Mouse (Mus musculus): ENCODE measurements at regions not wholly inside any gene's neighbourhood (a gene's known extent, or its start where the extent isn't known, plus 50 kb on each side); places are given as distances from the start of the nearest gene placed in this dataset.

DNA sequence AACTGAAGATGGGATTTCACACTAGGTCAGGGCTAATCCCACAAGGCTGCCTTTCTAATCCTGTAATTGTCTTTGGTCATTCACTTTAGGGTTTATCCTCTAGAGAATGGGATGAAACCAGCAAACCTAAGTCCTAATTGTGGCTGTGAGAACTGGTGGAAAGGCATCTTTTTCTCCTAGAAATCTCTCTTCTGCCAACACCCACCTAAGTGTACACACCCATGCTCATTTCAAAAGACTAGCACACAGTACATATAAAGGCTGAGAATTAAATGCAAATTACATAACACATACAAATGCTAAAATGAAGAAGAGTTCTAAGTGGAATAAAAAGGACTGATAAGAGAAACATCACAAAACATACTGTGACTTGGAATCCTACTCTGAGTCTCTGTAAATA is 579.5 kb downstream of the Eepd1 start:
- no peak for DNase-seq (ENCODE audit: low read depth, low spot score)

DNA sequence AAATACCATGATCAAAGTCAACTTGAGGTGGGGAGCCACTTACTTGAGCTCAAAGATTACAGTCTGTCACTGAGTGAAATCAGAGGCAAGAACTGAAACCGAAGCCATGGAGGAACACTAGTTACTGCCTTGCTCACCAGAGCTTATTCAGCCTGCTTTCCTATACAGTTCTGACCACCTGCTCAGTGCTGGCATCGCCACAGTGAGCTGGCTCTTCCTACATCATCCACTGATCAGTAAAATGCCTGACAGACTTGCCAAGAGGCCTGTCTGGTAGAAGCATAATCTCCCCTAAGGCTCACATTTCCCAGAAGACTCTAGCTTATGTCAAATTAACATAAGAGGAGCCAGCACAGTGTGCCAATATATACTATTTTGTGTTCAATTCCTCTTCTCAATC is 595.7 kb downstream of the Eepd1 start:
- no peak for DNase-seq (ENCODE audit: low read depth, low spot score)

DNA sequence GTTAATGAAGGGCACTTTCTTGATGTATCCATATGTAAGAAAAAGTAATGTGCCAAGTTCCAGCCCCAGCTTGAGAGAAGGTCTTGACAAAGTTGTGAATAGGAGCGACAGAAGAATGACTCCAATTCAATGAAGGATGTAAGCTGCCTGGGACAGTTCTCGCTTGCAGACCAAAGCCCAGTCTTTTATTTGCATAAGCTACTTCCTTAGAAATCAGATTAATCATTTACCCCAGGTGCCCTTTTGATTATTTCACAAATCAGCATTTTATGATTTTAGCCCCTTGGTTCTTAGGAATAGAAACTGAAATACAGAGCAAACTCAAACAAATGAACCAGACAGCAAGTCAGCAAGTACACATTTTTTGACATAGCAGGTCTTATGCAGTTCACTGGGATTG is 605.2 kb downstream of the Eepd1 start:
- DNase-seq (ENCODE audit: low read depth, low spot score): no peak

DNA sequence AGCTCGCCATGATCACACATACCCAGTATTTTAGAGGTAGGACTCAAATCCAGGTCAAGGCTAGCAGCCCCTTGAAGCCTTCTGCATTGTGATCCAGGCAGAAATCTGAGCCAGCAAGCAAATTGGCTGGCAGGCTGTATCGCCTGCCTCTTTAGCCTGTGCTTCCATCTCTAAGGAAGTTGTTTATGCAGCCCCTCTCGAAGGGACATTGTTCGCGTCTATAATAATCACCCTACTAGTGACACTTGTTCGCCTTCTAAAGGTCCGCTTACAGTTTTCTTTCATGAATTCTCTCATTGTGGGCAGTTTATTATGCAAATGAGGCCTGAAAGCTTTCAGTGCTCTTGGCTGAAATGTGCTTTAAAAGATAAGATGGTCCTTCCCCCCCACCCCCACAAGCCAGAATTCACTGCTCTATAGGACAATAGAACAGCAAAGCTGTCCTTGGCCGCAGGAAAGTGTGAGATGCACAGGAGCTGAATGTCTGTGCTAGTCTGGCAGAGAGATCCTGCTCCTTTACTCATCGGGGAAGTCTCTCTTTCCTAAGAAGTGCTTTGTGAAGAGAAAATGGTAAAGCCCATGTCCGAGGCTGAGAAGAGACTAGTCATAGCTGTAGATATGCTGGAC is 610.8 kb downstream of the Eepd1 start:
- DNase-seq (ENCODE audit: low read depth, low spot score): peak; percentile 2

DNA sequence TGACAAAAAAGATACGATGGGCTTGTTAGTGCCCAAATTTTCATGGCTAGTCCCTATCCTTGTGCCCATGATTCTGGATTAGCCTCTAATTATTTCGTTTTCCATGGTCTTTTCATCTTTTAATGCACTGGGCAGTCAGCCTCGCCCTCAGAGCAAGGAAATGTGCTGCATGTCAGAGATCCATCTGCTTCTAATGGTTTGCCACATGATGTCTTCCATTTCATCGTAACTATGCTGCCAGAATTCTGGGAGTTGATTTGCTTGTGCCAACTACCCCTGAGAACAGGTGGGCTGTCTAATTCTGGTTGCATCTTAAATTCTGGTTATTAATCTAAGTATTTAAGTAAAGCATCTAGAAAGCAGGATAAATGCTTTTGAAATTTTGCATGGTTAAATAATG is 622.8 kb downstream of the Eepd1 start:
- no peak for DNase-seq (ENCODE audit: low read depth, low spot score)

DNA sequence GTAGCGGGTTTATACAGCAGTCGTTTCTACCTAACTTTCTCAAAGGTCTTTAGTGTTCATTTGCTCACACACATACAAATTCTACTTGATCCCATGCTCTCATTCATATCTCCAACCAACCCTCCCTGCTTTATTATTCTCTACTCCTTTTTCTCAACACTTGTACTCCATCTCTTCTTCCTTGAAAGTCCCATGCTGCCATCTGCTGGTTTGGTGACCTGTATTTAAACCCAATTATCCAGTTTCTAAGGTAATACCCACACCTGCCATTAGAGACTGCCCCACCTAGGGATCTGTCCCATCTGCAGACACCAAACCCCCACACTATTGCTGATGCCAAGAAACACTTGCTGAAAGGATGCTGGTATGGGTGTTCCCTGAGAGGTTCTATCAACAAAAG is 611.5 kb upstream of the B3gat1 start:
- peak; percentile 42 for DNase-seq (ENCODE audit: low read depth, low spot score)

DNA sequence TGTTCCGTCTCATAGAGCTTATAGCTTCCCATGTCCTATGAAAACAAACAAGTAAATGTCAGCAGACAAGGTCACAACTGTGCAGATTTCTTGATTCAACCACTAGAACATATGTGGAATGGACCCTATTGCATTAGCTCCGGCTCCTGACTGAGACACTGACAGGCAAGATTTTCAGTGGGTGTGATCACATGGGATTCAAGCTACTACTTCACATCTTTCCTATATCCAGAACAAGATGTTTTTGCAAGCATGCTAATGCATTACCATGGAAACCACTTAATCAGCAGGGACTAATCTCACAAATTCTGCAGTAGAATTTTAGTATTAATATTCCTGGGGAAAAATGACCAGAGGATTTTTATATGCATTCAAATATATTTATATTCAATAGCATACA is 598.9 kb upstream of the B3gat1 start:
- no peak for DNase-seq (ENCODE audit: low read depth, low spot score)
